Mouse (Mus musculus): ENCODE results near the gene Cybb. TPM values are rescaled to one million over a fixed set of nuclear protein-coding genes. Genes with fewer than 3 reads are reported as not detected.

Gene Cybb
- total RNA-seq, 2 experiments from 2014 or later = 74.8 to 112 TPM

Other genes with a start within 250 kb of the Cybb start
- gene Gm14862, start 230.9 kb downstream of the Cybb start, total RNA-seq (2015; ENCODE audit: low replicate concordance) = 1.3 and 2.5 TPM in 2 replicates
- 0.45 and 1.0 TPM in 2 replicates for gene Gm14862, start 230.9 kb downstream of the Cybb start, total RNA-seq (2017; ENCODE audit: low replicate concordance)
- gene Xk, start 215.0 kb downstream of the Cybb start, total RNA-seq (2015; ENCODE audit: low replicate concordance) = 121 and 139 TPM in 2 replicates
- gene Xk, start 215.0 kb downstream of the Cybb start, total RNA-seq (2017; ENCODE audit: low replicate concordance) = 73.2 and 74.3 TPM in 2 replicates
- not detected in 2 replicates for gene H2al1m, start 204.0 kb downstream of the Cybb start, total RNA-seq (2015; ENCODE audit: low replicate concordance)
- gene H2al1m, start 204.0 kb downstream of the Cybb start, total RNA-seq (2017; ENCODE audit: low replicate concordance) = 13.9 TPM in 1 of 2 replicates, not detected in the other
- gene H2al1k, start 137.1 kb downstream of the Cybb start, total RNA-seq (2015; ENCODE audit: low replicate concordance) = 16.9 and 26.4 TPM in 2 replicates
- 14.5 TPM in 1 of 2 replicates, not detected in the other for gene H2al1k, start 137.1 kb downstream of the Cybb start, total RNA-seq (2017; ENCODE audit: low replicate concordance)
- gene H2al1o, start 84.6 kb upstream of the Cybb start, total RNA-seq (2015; ENCODE audit: low replicate concordance) = not detected in 2 replicates
- gene H2al1o, start 84.6 kb upstream of the Cybb start, total RNA-seq (2017; ENCODE audit: low replicate concordance) = not detected in 2 replicates
- 9.2 and 14.4 TPM in 2 replicates for gene Dynlt3, start 175.2 kb upstream of the Cybb start, total RNA-seq (2015; ENCODE audit: low replicate concordance)
- 12.3 and 18.7 TPM in 2 replicates for gene Dynlt3, start 175.2 kb upstream of the Cybb start, total RNA-seq (2017; ENCODE audit: low replicate concordance)

All from erythroid progenitor cell, adult 5-6 weeks (primary cell).